Mouse (Mus musculus): ENCODE measurements around the gene Nudt7. TPM values are rescaled to one million over a fixed set of nuclear protein-coding genes. Genes with fewer than 3 reads are reported as not detected.

Gene Nudt7
- polyA plus RNA-seq, 3 experiments from 2014 or later: 8.8 to 13.6 (median 11.9) TPM

DNA sequence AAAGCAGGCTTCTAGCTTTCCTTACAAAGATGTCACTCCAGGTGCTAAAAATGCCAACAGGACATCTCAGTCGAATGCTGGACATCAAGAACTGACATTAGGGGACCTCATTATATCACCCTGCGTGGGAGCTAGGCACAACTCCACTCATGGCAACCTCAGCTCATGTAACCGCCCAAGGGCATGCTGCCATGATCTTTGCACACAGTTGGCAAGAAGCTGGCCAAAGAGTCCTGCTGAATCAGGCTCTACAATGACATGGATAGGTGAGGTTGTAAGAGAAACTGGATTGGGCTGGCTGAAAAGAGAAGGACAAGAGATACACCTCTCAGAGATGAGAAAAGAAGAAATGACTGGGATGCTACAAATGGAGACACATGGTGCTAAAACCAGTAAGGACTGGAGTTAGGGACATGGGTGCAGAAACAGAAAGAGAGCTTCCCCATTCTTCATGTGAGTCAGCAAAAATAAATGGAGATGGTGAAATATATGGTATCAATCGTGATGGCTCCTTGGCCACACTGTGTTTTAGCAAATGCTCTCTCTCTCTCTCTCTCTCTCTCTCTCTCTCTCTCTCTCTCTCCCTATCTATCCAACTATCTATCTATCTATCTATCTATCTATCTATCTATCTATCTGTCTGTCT lies 10.4 kb downstream of the Nudt7 start:
- ATAC-seq: no peak

GRCm38 (mm10) chr8:114153311-114154045 lies 20.1 kb downstream of the Nudt7 start:
- no peak for ATAC-seq

DNA sequence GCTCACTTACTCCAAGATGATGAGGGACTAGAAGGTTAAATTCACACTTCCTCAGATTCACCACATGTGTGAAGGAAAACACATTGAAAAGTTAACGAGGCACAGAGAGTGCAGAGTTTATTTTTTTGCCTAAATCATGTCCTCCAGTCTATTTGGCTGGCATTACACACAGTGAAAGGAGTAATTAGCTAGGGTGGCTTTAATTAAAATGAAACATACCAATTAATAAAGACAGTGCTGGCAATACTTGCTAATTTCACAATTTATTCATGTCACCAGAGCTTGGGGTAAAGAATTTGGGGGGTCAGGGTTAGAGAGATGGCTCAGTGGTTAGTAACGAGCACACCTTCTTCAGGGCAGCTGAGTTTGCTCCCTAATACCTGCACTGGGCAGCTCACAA lies 25.2 kb downstream of the Nudt7 start:
- ATAC-seq: no peak

- ATAC-seq: no peak
Measured at GRCm38 (mm10) chr8:114159666-114160065, 26.3 kb downstream of the Nudt7 start.

DNA sequence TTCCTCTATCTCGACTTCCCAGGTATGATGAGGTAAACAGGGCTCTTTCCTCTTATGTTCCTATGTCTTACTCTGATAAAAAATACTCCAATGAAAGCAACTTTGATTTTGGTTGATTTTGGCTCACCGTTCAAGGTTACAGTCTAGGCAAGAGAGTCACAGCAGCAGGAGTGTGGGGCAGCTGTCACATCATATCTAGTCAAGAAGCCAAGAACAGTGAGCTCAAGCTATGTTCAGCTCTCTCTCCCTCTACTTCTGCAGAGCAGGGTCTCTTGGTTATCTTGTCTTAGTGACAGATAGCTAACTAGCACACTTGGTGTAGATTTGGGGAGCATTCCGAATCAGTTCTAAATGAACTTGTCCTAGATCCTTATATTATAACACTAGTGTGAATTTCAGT lies 30.5 kb downstream of the Nudt7 start:
- no peak for ATAC-seq

GRCm38 (mm10) chr8:114164444-114165096 lies 31.2 kb downstream of the Nudt7 start:
- no peak for ATAC-seq

DNA sequence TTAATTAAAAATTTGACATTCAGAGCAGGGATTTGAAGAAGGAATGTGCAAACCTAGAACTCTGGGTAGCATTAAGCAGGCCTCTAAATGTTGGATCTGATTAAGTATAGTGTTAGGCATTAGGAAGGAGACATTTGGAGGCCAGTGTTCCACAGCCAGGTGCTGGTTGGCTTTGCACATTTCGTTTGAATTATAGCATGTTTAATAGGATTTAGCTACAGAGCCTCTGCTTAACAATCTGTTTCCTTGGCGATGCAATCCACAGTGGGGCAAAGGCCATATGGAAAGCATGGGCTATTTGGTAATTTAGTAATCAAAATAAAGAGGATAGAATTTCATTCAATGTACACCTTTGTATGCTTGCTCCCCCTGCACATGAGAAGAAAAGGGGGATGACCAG lies 32.4 kb downstream of the Nudt7 start:
- no peak for ATAC-seq

DNA sequence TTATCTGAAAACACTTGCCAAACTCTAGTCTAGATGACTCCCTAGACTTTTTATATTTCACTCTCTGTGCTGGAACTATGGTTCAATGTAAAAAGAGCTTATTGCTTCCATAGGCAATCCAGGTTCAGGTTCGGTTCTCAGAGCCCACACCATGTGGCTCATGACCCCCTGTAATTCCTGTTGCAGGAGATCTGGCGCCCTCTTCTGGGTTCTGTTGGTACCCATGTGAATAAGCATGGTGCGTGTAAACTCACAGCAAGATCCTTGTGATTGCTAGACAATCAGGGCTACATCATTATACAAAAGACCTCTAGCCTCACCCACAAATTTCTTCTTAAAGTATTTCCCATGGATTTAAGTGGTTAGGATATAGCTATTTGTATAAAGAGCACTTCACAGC lies 43.4 kb downstream of the Nudt7 start:
- ATAC-seq: no peak

DNA sequence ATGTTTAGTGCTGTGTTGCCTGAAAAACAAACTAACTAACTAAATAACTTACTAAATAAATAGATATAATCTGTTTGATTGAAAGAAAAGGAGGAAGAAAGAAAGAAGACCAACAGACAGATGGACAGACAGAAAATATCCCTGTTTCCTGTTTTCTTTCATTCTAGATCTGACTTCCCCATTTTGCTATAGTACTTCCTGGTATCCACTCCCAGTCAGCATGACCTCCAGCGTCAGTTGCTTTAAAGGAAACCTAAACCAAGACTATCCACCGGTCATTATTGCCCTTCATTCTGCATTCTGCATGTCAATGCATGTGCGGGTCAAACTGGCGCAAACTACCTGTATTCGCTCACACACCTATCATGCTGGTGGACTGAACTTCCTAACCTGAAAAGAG lies 60.0 kb downstream of the Nudt7 start:
- no peak for ATAC-seq

DNA sequence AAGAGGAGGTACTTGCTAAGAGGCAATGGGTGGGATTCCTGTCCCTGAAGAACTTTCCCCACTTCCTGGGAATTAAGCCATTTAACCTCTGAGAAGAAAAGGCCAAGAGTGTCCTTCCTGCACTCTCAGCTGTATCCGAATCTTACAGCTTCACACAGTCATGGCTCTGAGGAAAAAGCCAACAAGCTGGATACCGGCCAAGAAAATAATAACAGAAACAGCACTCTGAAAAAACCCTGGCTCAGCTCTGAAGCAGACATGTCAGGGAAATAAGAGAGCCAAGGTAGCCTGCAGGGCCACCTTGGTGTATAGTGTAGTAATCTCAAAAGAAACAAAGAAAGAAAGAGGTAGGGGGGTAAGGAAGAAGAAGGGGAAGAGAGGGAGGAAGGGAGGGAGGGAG lies 65.6 kb downstream of the Nudt7 start:
- no peak for ATAC-seq

Other genes with a start within 250 kb of the Nudt7 start
- gene Vat1l, start 72.1 kb downstream of the Nudt7 start, polyA plus RNA-seq (2017; shearing (Covaris generic)): under 1 TPM in 2 of 3 experiments, not detected in 1; 0.55 to 0.62 TPM